Mouse (Mus musculus) cortical plate, adult 2 months (tissue): Measurements from ENCODE around the gene Phf3. TPM values are rescaled to one million over a fixed set of nuclear protein-coding genes. Genes with fewer than 3 reads are reported as not detected.
A peak's percentile ranks its signal among the peaks of the same experiment; 100 is the strongest.
"Not testable (repeated sequence)": the region's sequence is repeated elsewhere in the genome, so short reads cannot be mapped to it uniquely, and the experiment has no call there.

Experiments
- H3K27ac ChIP-seq: fragments of 200-500 bp; 2 replicates; pipeline ENCODE4 v1.5.1; 2012; ENCODE audit warnings: low read length, control low read depth, inconsistent platforms; ENCODE audit not compliant: insufficient read depth
- H3K4me1 ChIP-seq: fragments of 200-500 bp; 2 replicates; pipeline ENCODE4 v1.6.1; 2011; ENCODE audit warnings: low read length; ENCODE audit not compliant: control insufficient read depth, insufficient read depth
- H3K4me3 ChIP-seq: fragments of 200-500 bp; 2 replicates; pipeline ENCODE4 v1.5.1; 2011; ENCODE audit warnings: mild to moderate bottlenecking, low read length, control low read depth; ENCODE audit not compliant: insufficient read depth
- CTCF ChIP-seq: fragments of 200-500 bp; IDR thresholded peaks from 2 replicates; pipeline ENCODE4 v1.5.1; 2011; ENCODE audit warnings: mild to moderate bottlenecking, control low read depth, low read length; ENCODE audit not compliant: insufficient read depth; ENCODE audit errors: extremely low read depth
- POLR2A ChIP-seq: fragments of 200-500 bp; IDR thresholded peaks from 2 replicates; pipeline ENCODE4 v1.6.1; 2011; ENCODE audit warnings: mild to moderate bottlenecking, low read length, control low read depth; ENCODE audit not compliant: insufficient read depth; ENCODE audit errors: extremely low read depth
- polyA plus RNA-seq: library from polyadenylated mRNA; depleted of rRNA; stranded (reverse); fragments of >200 nt; gene quantifications from 2 replicates; pipeline ENCODE4 v1.2.3, GENCODE M21; 2012; rRNA removed

Phf3 gene
- polyA plus RNA-seq = 44.8 and 47.8 TPM in 2 replicates

- Histone ChIP-seq H3K4me3 (peak within 1 kb of the TSS; percentile 43), H3K4me1 (no peaks in the 10 kb centered on the region; the same call in 1 of the 2 replicates), H3K27ac (peak within 1 kb of the TSS; percentile 99)
- TF ChIP-seq CTCF (no peak), POLR2A (peak; percentile 85)
Measured at GRCm38 (mm10) chr1:30873541-30874260, at the start of gene Phf3. Gene Phf3, minus strand, starts transcription at chr1:30873921.

- Histone ChIP-seq H3K4me3 (no peak overlapping the region), H3K4me1 (no peaks in the 10 kb centered on the region), H3K27ac (no peak overlapping the region)
- TF ChIP-seq POLR2A (no peak), CTCF (no peak)
Measured at GRCm38 (mm10) chr1:30922237-30922636, 48.5 kb upstream of the Phf3 start.

- TF ChIP-seq POLR2A = no peak
- TF ChIP-seq CTCF = no peak
- H3K4me3 ChIP-seq = no peak overlapping the region
- H3K4me1 ChIP-seq = no peaks in the 10 kb centered on the region
- H3K27ac ChIP-seq = no peak overlapping the region
Measured at GRCm38 (mm10) chr1:30921252-30921651, 47.5 kb upstream of the Phf3 start.

GRCm38 (mm10) chr1:30920620-30921177 lies 47.0 kb upstream of the Phf3 start:
- Histone ChIP-seq H3K4me3 (no peak overlapping the region), H3K27ac (no peak overlapping the region), H3K4me1 (no peaks in the 10 kb centered on the region)
- TF ChIP-seq CTCF (peak; percentile 46; the same call in 1 of the 2 replicates), POLR2A (no peak)

- Histone ChIP-seq H3K4me3 (no peak overlapping the region), H3K27ac (no peak overlapping the region), H3K4me1 (no peaks in the 10 kb centered on the region)
- TF ChIP-seq POLR2A (no peak), CTCF (no peak)
Measured at GRCm38 (mm10) chr1:30910172-30910571, 36.5 kb upstream of the Phf3 start.

- TF ChIP-seq POLR2A (no peak), CTCF (no peak)
- Histone ChIP-seq H3K4me1 (no peaks in the 10 kb centered on the region), H3K27ac (no peak overlapping the region), H3K4me3 (no peak overlapping the region)
Measured at GRCm38 (mm10) chr1:30908797-30909196, 35.1 kb upstream of the Phf3 start.

- no peak overlapping the region for H3K27ac ChIP-seq
- H3K4me1 ChIP-seq = no peaks in the 10 kb centered on the region
- no peak for TF ChIP-seq CTCF
- no peak for TF ChIP-seq POLR2A
- no peak overlapping the region for H3K4me3 ChIP-seq
Measured at GRCm38 (mm10) chr1:30903480-30904218, 29.9 kb upstream of the Phf3 start.

GRCm38 (mm10) chr1:30898691-30899090 lies 25.0 kb upstream of the Phf3 start:
- TF ChIP-seq POLR2A (no peak), CTCF (no peak)
- H3K27ac ChIP-seq = no peak overlapping the region
- H3K4me3 ChIP-seq = no peak overlapping the region
- H3K4me1 ChIP-seq = no peaks in the 10 kb centered on the region

GRCm38 (mm10) chr1:30895366-30895765 lies 21.6 kb upstream of the Phf3 start:
- not testable (repeated sequence) for H3K27ac ChIP-seq, H3K4me1 ChIP-seq, H3K4me3 ChIP-seq

GRCm38 (mm10) chr1:30883806-30884205 lies 10.1 kb upstream of the Phf3 start:
- H3K4me3 ChIP-seq, H3K4me1 ChIP-seq, H3K27ac ChIP-seq: not testable (repeated sequence)
